Mouse (Mus musculus): ENCODE measurements at regions not wholly inside any gene's neighbourhood (a gene's known extent, or its start where the extent isn't known, plus 50 kb on each side); places are given as distances from the start of the nearest gene placed in this dataset.
A peak's percentile ranks its signal among the peaks of the same experiment; 100 is the strongest.

GRCm38 (mm10) chr17:76205082-76205481, 653.3 kb upstream of the Fam98a start:
- no peak for ATAC-seq (ENCODE audit: low TSS enrichment)

GRCm38 (mm10) chr17:76184813-76185212, 633.1 kb upstream of the Fam98a start:
- ATAC-seq (ENCODE audit: low TSS enrichment): no peak

GRCm38 (mm10) chr17:76136660-76137495, 585.1 kb upstream of the Fam98a start:
- ATAC-seq (ENCODE audit: low TSS enrichment): no peak

- ATAC-seq (ENCODE audit: low TSS enrichment): peak; percentile 65; the same call in 1 of the 2 replicates
Observed at GRCm38 (mm10) chr17:76134030-76134429, 582.3 kb upstream of the Fam98a start.

GRCm38 (mm10) chr17:76125260-76125659, 573.5 kb upstream of the Fam98a start:
- peak; percentile 89 for ATAC-seq (ENCODE audit: low TSS enrichment)

- ATAC-seq (ENCODE audit: low TSS enrichment): peak; percentile 84
Observed at GRCm38 (mm10) chr17:76111315-76112195, 559.8 kb upstream of the Fam98a start.

- ATAC-seq (ENCODE audit: low TSS enrichment): no peak
Observed at GRCm38 (mm10) chr17:76110856-76111255, 559.1 kb upstream of the Fam98a start.

GRCm38 (mm10) chr17:76083536-76083935, 531.8 kb upstream of the Fam98a start:
- ATAC-seq (ENCODE audit: low TSS enrichment): no peak

- no peak for ATAC-seq (ENCODE audit: low TSS enrichment)
Observed at GRCm38 (mm10) chr17:76081780-76082179, 530.0 kb upstream of the Fam98a start.

- ATAC-seq (ENCODE audit: low TSS enrichment): no peak
Observed at GRCm38 (mm10) chr17:76046438-76046837, 494.7 kb upstream of the Fam98a start.

GRCm38 (mm10) chr17:76032710-76033109, 481.0 kb upstream of the Fam98a start:
- no peak for ATAC-seq (ENCODE audit: low TSS enrichment)

GRCm38 (mm10) chr17:76008011-76008410, 456.3 kb upstream of the Fam98a start:
- ATAC-seq (ENCODE audit: low TSS enrichment): no peak

GRCm38 (mm10) chr17:76002836-76003235, 451.1 kb upstream of the Fam98a start:
- ATAC-seq (ENCODE audit: low TSS enrichment): no peak

GRCm38 (mm10) chr17:75961371-75961770, 409.6 kb upstream of the Fam98a start:
- no peak for ATAC-seq (ENCODE audit: low TSS enrichment)

- peak; percentile 47; the same call in 1 of the 2 replicates for ATAC-seq (ENCODE audit: low TSS enrichment)
Observed at GRCm38 (mm10) chr17:75936686-75937380, 385.1 kb upstream of the Fam98a start.

GRCm38 (mm10) chr17:75931022-75931421, 379.3 kb upstream of the Fam98a start:
- no peak for ATAC-seq (ENCODE audit: low TSS enrichment)

- no peak for ATAC-seq (ENCODE audit: low TSS enrichment)
Observed at GRCm38 (mm10) chr17:75920240-75920639, 368.5 kb upstream of the Fam98a start.

- ATAC-seq (ENCODE audit: low TSS enrichment): no peak
Observed at GRCm38 (mm10) chr17:75917020-75917419, 365.3 kb upstream of the Fam98a start.

GRCm38 (mm10) chr17:75916590-75916989, 364.8 kb upstream of the Fam98a start:
- no peak for ATAC-seq (ENCODE audit: low TSS enrichment)

GRCm38 (mm10) chr17:75915256-75915655, 363.5 kb upstream of the Fam98a start:
- ATAC-seq (ENCODE audit: low TSS enrichment): no peak

GRCm38 (mm10) chr17:75907085-75907484, 355.3 kb upstream of the Fam98a start:
- ATAC-seq (ENCODE audit: low TSS enrichment): no peak

- ATAC-seq (ENCODE audit: low TSS enrichment): no peak
Observed at GRCm38 (mm10) chr17:75906643-75907042, 354.9 kb upstream of the Fam98a start.

All from frontal cortex, adult (tissue).